Comparison of ENCODE assay signal across 10 mouse cellular contexts in the genomic region with DNA sequence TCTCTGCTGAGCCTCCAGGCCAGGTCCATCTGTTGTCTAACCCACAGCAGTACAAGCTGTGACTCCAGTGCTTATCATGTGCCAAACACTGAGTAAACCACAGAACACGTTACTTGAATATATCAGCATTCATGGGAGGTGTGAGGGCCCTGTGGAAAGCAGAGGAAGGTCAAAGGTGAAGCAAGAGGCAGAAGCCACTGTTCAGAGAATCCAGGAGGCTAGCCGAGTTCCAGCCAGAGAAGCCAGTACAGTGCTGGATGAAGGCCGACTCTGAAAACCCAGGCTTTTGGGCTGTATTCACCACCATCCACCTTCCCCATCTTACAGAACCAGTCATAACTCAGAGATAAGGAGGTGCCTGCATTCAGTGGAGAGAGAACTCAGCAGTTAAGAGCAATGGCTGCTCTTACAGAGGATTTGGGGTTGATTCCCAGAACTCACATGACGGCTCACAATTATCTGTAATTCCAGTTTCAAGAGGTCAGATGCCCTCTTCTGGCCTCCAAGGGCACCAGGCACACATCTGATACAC. TPM values are rescaled to one million over a fixed set of nuclear protein-coding genes. Genes with fewer than 3 reads are reported as not detected.
DNase-seq lines count a peak whose midpoint lies in the region; ATAC-seq and TF ChIP-seq lines count a peak whose summit lies in the region.
"Had no signal": no experiment of that assay in that cellular context is flagged by ENCODE, and none has a peak within 500 bp of the region (broad histone marks: within the 10 kb centered on the region; RNA-seq: fewer than 3 reads in every experiment).

No protein-coding gene starts in this region.

- H3K36me3 ChIP-seq in stomach, embryonic 15.5 days = no peaks in the 10 kb centered on the region
- H3K36me3 ChIP-seq in stomach, postnatal 0 days (ENCODE audit: control insufficient read depth, insufficient read depth, low read length) = no peaks in the 10 kb centered on the region
- H3K36me3 ChIP-seq in liver, embryonic 12.5 days = no peaks in the 10 kb centered on the region
- H3K36me3 ChIP-seq in neural tube, embryonic 15.5 days = no peaks in the 10 kb centered on the region
- H3K36me3 ChIP-seq: limb, embryonic 13.5 days; neural tube, embryonic 13.5 days had no signal

- H3K9ac ChIP-seq in stomach, embryonic 15.5 days = no peak overlapping the region
- H3K9ac ChIP-seq in stomach, postnatal 0 days (ENCODE audit: low read length) = no peak overlapping the region
- peak overlapping the region; percentile 64; the same call in 1 of the 2 replicates for H3K9ac ChIP-seq in liver, embryonic 12.5 days
- no peak overlapping the region for H3K9ac ChIP-seq in neural tube, embryonic 15.5 days (replicated peaks)
- H3K9ac ChIP-seq: limb, embryonic 13.5 days; neural tube, embryonic 13.5 days had no signal

- no peak overlapping the region for H3K27ac ChIP-seq in stomach, embryonic 15.5 days
- H3K27ac ChIP-seq in stomach, postnatal 0 days (replicated peaks) = no peak overlapping the region
- H3K27ac ChIP-seq in liver, embryonic 12.5 days = peak overlapping the region; percentile 98
- no peak overlapping the region for H3K27ac ChIP-seq in neural tube, embryonic 15.5 days (replicated peaks)
- H3K27ac ChIP-seq: left cerebral cortex, adult 2 months; limb, embryonic 13.5 days; neural tube, embryonic 13.5 days had no signal

- TF ChIP-seq CTCF in stomach, postnatal 0 days (IDR thresholded peaks at IDR 0.05; ENCODE audit: low read depth) = no peak

- no peaks in the 10 kb centered on the region for H3K9me3 ChIP-seq in stomach, embryonic 15.5 days
- no peaks in the 10 kb centered on the region for H3K9me3 ChIP-seq in stomach, postnatal 0 days (ENCODE audit: control insufficient read depth, low read length)
- H3K9me3 ChIP-seq in liver, embryonic 12.5 days (replicated peaks) = no peaks in the 10 kb centered on the region
- no peaks in the 10 kb centered on the region for H3K9me3 ChIP-seq in neural tube, embryonic 15.5 days (replicated peaks)
- H3K9me3 ChIP-seq: limb, embryonic 13.5 days; neural tube, embryonic 13.5 days had no signal

- no peak overlapping the region for H3K4me2 ChIP-seq in stomach, embryonic 15.5 days
- no peak overlapping the region for H3K4me2 ChIP-seq in stomach, postnatal 0 days (replicated peaks; ENCODE audit: low read depth)
- H3K4me2 ChIP-seq in liver, embryonic 12.5 days = peak overlapping the region; percentile 71
- no peak overlapping the region for H3K4me2 ChIP-seq in neural tube, embryonic 15.5 days

- H3K27me3 ChIP-seq in stomach, embryonic 15.5 days (replicated peaks) = no peaks in the 10 kb centered on the region
- no peaks in the 10 kb centered on the region for H3K27me3 ChIP-seq in stomach, postnatal 0 days (ENCODE audit: control insufficient read depth, insufficient read depth, low read length)
- H3K27me3 ChIP-seq in liver, embryonic 12.5 days (replicated peaks) = no peaks in the 10 kb centered on the region
- H3K27me3 ChIP-seq in neural tube, embryonic 15.5 days (replicated peaks) = no peaks in the 10 kb centered on the region
- H3K27me3 ChIP-seq: limb, embryonic 13.5 days; neural tube, embryonic 13.5 days had no signal

- no peak for DNase-seq in stomach, postnatal 0 days (ENCODE audit: low spot score)
- peak; percentile 83 for DNase-seq in c-Kit-positive CD71-positive TER-119-positive erythroid progenitor cells, embryonic 14.5 days (ENCODE audit: low spot score)
- DNase-seq in left cerebral cortex, adult 9 months (ENCODE audit: low spot score in 2 of 2) = no peak
- no peak for DNase-seq in kidney, postnatal 36 days

- TF ChIP-seq EP300 in stomach, postnatal 0 days (optimal IDR thresholded peaks at IDR 0.05) = no peak

- ATAC-seq in stomach, embryonic 15.5 days (ENCODE audit: insufficient read depth, low FRiP score, low read depth) = peak; percentile 70; the same call in 1 of the 2 replicates
- ATAC-seq in stomach, postnatal 0 days (ENCODE audit: low FRiP score, low TSS enrichment) = no peak
- ATAC-seq in liver, embryonic 12.5 days = peak; percentile 91
- ATAC-seq in neural tube, embryonic 15.5 days (ENCODE audit: low FRiP score) = no peak

- peaks cover 3% of the 10 kb centered on the region; the same call in 1 of the 2 replicates for H3K4me1 ChIP-seq in stomach, embryonic 15.5 days
- no peaks in the 10 kb centered on the region for H3K4me1 ChIP-seq in stomach, postnatal 0 days (replicated peaks; ENCODE audit: control insufficient read depth, insufficient read depth)
- H3K4me1 ChIP-seq in liver, embryonic 12.5 days = peaks cover 53% of the 10 kb centered on the region
- H3K4me1 ChIP-seq in neural tube, embryonic 15.5 days = peaks cover 6% of the 10 kb centered on the region

- H3K4me3 ChIP-seq in stomach, embryonic 15.5 days (replicated peaks) = no peak overlapping the region
- no peak overlapping the region for H3K4me3 ChIP-seq in stomach, postnatal 0 days (ENCODE audit: low read depth, low read length)
- H3K4me3 ChIP-seq in liver, embryonic 12.5 days = peak overlapping the region; percentile 52; the same call in 1 of the 2 replicates
- no peak overlapping the region for H3K4me3 ChIP-seq in neural tube, embryonic 15.5 days (replicated peaks)
- H3K4me3 ChIP-seq: limb, embryonic 13.5 days; neural tube, embryonic 13.5 days had no signal

- WGBS in stomach, embryonic 15.5 days = 63% methylated on average over 4 of the region's 4 CpGs
- 79% methylated on average over 4 of the region's 4 CpGs for WGBS in stomach, postnatal 0 days
- WGBS in liver, embryonic 12.5 days (ENCODE audit: insufficient replicate concordance) = 17% methylated on average over 4 of the region's 4 CpGs
- WGBS in neural tube, embryonic 15.5 days = 81% methylated on average over 4 of the region's 4 CpGs

RNA-seq across cellular contexts. Expression of a gene that starts 9.2 kb away (rescaled TPM):
- polyA plus RNA-seq in stomach, embryonic 15.5 days (2015; fragmentation: Nextera tagmentation; extraction: Ambion mirVana) = 19.0 and 21.2 TPM in 2 replicates
- 22.0 and 22.2 TPM in 2 replicates for polyA plus RNA-seq in stomach, postnatal 0 days (2015; fragmentation: Nextera tagmentation; extraction: Ambion mirVana)
- polyA plus RNA-seq in liver, embryonic 12.5 days (2016; fragmentation: Nextera tagmentation; extraction: Ambion mirVana) = 12.1 and 12.8 TPM in 2 replicates
- polyA plus RNA-seq in neural tube, embryonic 15.5 days (2015; fragmentation: Nextera tagmentation; extraction: Ambion mirVana) = 22.6 and 35.4 TPM in 2 replicates

RNA-seq across cellular contexts. Expression of a gene that starts 41.1 kb away (rescaled TPM):
- 27.2 and 30.3 TPM in 2 replicates for polyA plus RNA-seq in stomach, embryonic 15.5 days (2015; fragmentation: Nextera tagmentation; extraction: Ambion mirVana)
- 18.1 and 19.4 TPM in 2 replicates for polyA plus RNA-seq in stomach, postnatal 0 days (2015; fragmentation: Nextera tagmentation; extraction: Ambion mirVana)
- 8.5 and 8.9 TPM in 2 replicates for polyA plus RNA-seq in liver, embryonic 12.5 days (2016; fragmentation: Nextera tagmentation; extraction: Ambion mirVana)
- polyA plus RNA-seq in neural tube, embryonic 15.5 days (2015; fragmentation: Nextera tagmentation; extraction: Ambion mirVana) = 117 and 134 TPM in 2 replicates

RNA-seq across cellular contexts. Expression of a gene that starts 50.8 kb away (rescaled TPM):
- 152 and 156 TPM in 2 replicates for polyA plus RNA-seq in stomach, embryonic 15.5 days (2015; fragmentation: Nextera tagmentation; extraction: Ambion mirVana)
- 78.4 and 79.2 TPM in 2 replicates for polyA plus RNA-seq in stomach, postnatal 0 days (2015; fragmentation: Nextera tagmentation; extraction: Ambion mirVana)
- 120 and 129 TPM in 2 replicates for polyA plus RNA-seq in liver, embryonic 12.5 days (2016; fragmentation: Nextera tagmentation; extraction: Ambion mirVana)
- 170 and 187 TPM in 2 replicates for polyA plus RNA-seq in neural tube, embryonic 15.5 days (2015; fragmentation: Nextera tagmentation; extraction: Ambion mirVana)

Comparison
In these comparisons a context has a peak if more than half of its experiments do, and no peak if none do; other contexts are left out.
1. ATAC-seq: peak in stomach, embryonic 15.5 days (single experiment) and liver, embryonic 12.5 days (single experiment); none in stomach, postnatal 0 days (single experiment) and neural tube, embryonic 15.5 days (single experiment).